Mouse (Mus musculus) heart, embryonic 13.5 days (tissue): ENCODE results near the gene Gspt2. TPM values are rescaled to one million over a fixed set of nuclear protein-coding genes. Genes with fewer than 3 reads are reported as not detected.

ENCODE experiments used
- polyA plus RNA-seq: library from polyadenylated mRNA; unstranded; fragments of >200 nt; fragmentation: Nextera tagmentation; extraction: Ambion mirVana; gene quantifications from 2 replicates; pipeline ENCODE4 v1.2.1, GENCODE M21; 2015

The Gspt2 gene
- polyA plus RNA-seq, 1 experiment from 2014 or later: 4.6 TPM

Other genes starting within 250 kb of the Gspt2 start
- 491 and 494 TPM in 2 replicates for gene Maged1, start 93.9 kb upstream of the Gspt2 start, polyA plus RNA-seq
- 0.57 and 0.79 TPM in 2 replicates for gene Zxdb, start 88.5 kb downstream of the Gspt2 start, polyA plus RNA-seq